ENCODE assay signal across 18 mouse cellular contexts in genomic region chr9:77948214-77948613, GRCm38 (mm10). TPM values are rescaled to one million over a fixed set of nuclear protein-coding genes. Genes with fewer than 3 reads are reported as not detected.
DNase-seq lines count a peak whose midpoint lies in the region; ATAC-seq and TF ChIP-seq lines count a peak whose summit lies in the region.
"Had no signal": no experiment of that assay in that cellular context is flagged by ENCODE, and none has a peak within 500 bp of the region (broad histone marks: within the 10 kb centered on the region; RNA-seq: fewer than 3 reads in every experiment).

No protein-coding gene starts in this region.

- H3K4me1 ChIP-seq in liver, adult 2 months (ENCODE audit: control insufficient read depth, insufficient read depth, low read length) = peaks cover 55% of the 10 kb centered on the region
- peaks cover 8% of the 10 kb centered on the region for H3K4me1 ChIP-seq in liver, embryonic 11.5 days (replicated peaks; ENCODE audit: control insufficient read depth, insufficient read depth, low read length)
- peaks cover 23% of the 10 kb centered on the region for H3K4me1 ChIP-seq in intestine, embryonic 16.5 days (ENCODE audit: control insufficient read depth, insufficient read depth, low read length)

- no peak overlapping the region for H3K9ac ChIP-seq in liver, adult 2 months (ENCODE audit: low read depth, low read length)
- H3K9ac ChIP-seq in liver, embryonic 11.5 days (ENCODE audit: low read depth, low read length) = no peak overlapping the region
- no peak overlapping the region for H3K9ac ChIP-seq in intestine, embryonic 16.5 days (ENCODE audit: low read depth, low read length)
- H3K9ac ChIP-seq: embryonic facial prominence, embryonic 12.5 days; forebrain, embryonic 13.5 days; forebrain, embryonic 15.5 days; forebrain, postnatal 0 days had no signal

- H3K4me2 ChIP-seq in liver, embryonic 11.5 days = no peak overlapping the region
- no peak overlapping the region for H3K4me2 ChIP-seq in intestine, embryonic 16.5 days (ENCODE audit: low read depth, low read length)
- H3K4me2 ChIP-seq: embryonic facial prominence, embryonic 12.5 days; forebrain, embryonic 13.5 days; forebrain, embryonic 15.5 days had no signal

- TF ChIP-seq POLR2A in liver, adult 2 months (IDR thresholded peaks at IDR 0.05; ENCODE audit: extremely low read depth, insufficient read depth, low read length) = no peak

- WGBS in liver, adult 2 months = 51% methylated on average over 2 of the region's 2 CpGs
- WGBS in liver, embryonic 11.5 days = 87% methylated on average over 2 of the region's 2 CpGs
- 55% methylated on average over 2 of the region's 2 CpGs for WGBS in intestine, embryonic 16.5 days

- no peak for TF ChIP-seq CTCF in liver, adult 2 months (IDR thresholded peaks at IDR 0.05; ENCODE audit: low read depth, low read length)

- peaks cover 39% of the 10 kb centered on the region for H3K79me2 ChIP-seq in liver, adult 2 months (ENCODE audit: control insufficient read depth, insufficient read depth, low read length)

- no peaks in the 10 kb centered on the region for H3K27me3 ChIP-seq in liver, adult 2 months (ENCODE audit: control insufficient read depth, insufficient read depth, low read length)
- H3K27me3 ChIP-seq in liver, embryonic 11.5 days (replicated peaks; ENCODE audit: control insufficient read depth, insufficient read depth, low read length) = no peaks in the 10 kb centered on the region
- no peaks in the 10 kb centered on the region for H3K27me3 ChIP-seq in intestine, embryonic 16.5 days (replicated peaks; ENCODE audit: control insufficient read depth, insufficient read depth, low read length)
- H3K27me3 ChIP-seq: embryonic facial prominence, embryonic 12.5 days; forebrain, embryonic 13.5 days; forebrain, embryonic 15.5 days had no signal

- H3K9me3 ChIP-seq in liver, embryonic 11.5 days (ENCODE audit: control insufficient read depth, low read length) = no peaks in the 10 kb centered on the region
- H3K9me3 ChIP-seq in intestine, embryonic 16.5 days (ENCODE audit: control insufficient read depth, low read length) = no peaks in the 10 kb centered on the region
- H3K9me3 ChIP-seq: embryonic facial prominence, embryonic 10.5 days; embryonic facial prominence, embryonic 12.5 days; forebrain, embryonic 13.5 days; forebrain, embryonic 15.5 days had no signal

- no peaks in the 10 kb centered on the region for H3K36me3 ChIP-seq in liver, adult 2 months (ENCODE audit: control insufficient read depth, insufficient read depth, low read length)
- H3K36me3 ChIP-seq in liver, embryonic 11.5 days (ENCODE audit: control insufficient read depth, insufficient read depth, low read length) = no peaks in the 10 kb centered on the region
- no peaks in the 10 kb centered on the region for H3K36me3 ChIP-seq in intestine, embryonic 16.5 days (ENCODE audit: control insufficient read depth, insufficient read depth, low read length)
- H3K36me3 ChIP-seq: embryonic facial prominence, embryonic 12.5 days; forebrain, embryonic 15.5 days had no signal

- H3K4me3 ChIP-seq in liver, adult 2 months (ENCODE audit: insufficient read depth, low read depth, low read length) = no peak overlapping the region
- H3K4me3 ChIP-seq in liver, embryonic 11.5 days (ENCODE audit: low read depth, low read length) = no peak overlapping the region
- H3K4me3 ChIP-seq in intestine, embryonic 16.5 days (ENCODE audit: low read length) = no peak overlapping the region
- H3K4me3 ChIP-seq: embryonic facial prominence, embryonic 10.5 days; embryonic facial prominence, embryonic 12.5 days; forebrain, embryonic 13.5 days; forebrain, embryonic 15.5 days had no signal

- no peak for ATAC-seq in liver, embryonic 11.5 days (replicated peaks; ENCODE audit: low FRiP score)
- ATAC-seq in intestine, embryonic 16.5 days = peak; percentile 49
- ATAC-seq: forebrain, embryonic 13.5 days; forebrain, embryonic 15.5 days; forebrain, postnatal 0 days had no signal

- DNase-seq in liver, adult 2 months (ENCODE audit: extremely low read depth, low read depth, low spot score) = peak; percentile 53
- no peak for DNase-seq in liver, embryonic 11.5 days (ENCODE audit: low spot score)
- DNase-seq in cerebellum, postnatal 14 days = no peak
- DNase-seq in embryo, embryonic 11 days = no peak
- DNase-seq: adrenal gland, adult 2 months; adrenal gland, postnatal 10 days; adrenal gland, postnatal 25 days; cerebellum, adult 11-12 months; cerebellum, adult 2 months; cerebellum, adult 9-10 months; cerebellum, postnatal 10 days; cerebellum, postnatal 36 days; forebrain, postnatal 0 days had no signal

- H3K27ac ChIP-seq in liver, adult 2 months (replicated peaks; ENCODE audit: insufficient read depth, low read depth, low read length) = peak overlapping the region; percentile 34; the same call in 1 of the 2 replicates
- H3K27ac ChIP-seq in liver, embryonic 11.5 days (ENCODE audit: low read depth, low read length) = no peak overlapping the region
- peak overlapping the region; percentile 27; the same call in 1 of the 2 replicates for H3K27ac ChIP-seq in intestine, embryonic 16.5 days (ENCODE audit: low read length)
- H3K27ac ChIP-seq: embryonic facial prominence, embryonic 10.5 days; embryonic facial prominence, embryonic 12.5 days; forebrain, embryonic 13.5 days; forebrain, embryonic 15.5 days had no signal

RNA-seq across cellular contexts. Expression of gene Elovl5, which starts 31.1 kb away (rescaled TPM):
- total RNA-seq in liver, adult 2 months (2014; rRNA removed) = 228 and 280 TPM in 2 replicates
- polyA plus RNA-seq in liver, adult 2 months (2012; rRNA removed) = 234 and 322 TPM in 2 replicates
- 54.1 and 56.0 TPM in 2 replicates for polyA plus RNA-seq in liver, embryonic 11.5 days (2014; fragmentation: Nextera tagmentation; extraction: Ambion mirVana)
- 67.9 and 70.9 TPM in 2 replicates for polyA plus RNA-seq in intestine, embryonic 16.5 days (2015; fragmentation: Nextera tagmentation; extraction: Ambion mirVana)
